Mouse (Mus musculus): ENCODE measurements at regions not wholly inside any gene's neighbourhood (a gene's known extent, or its start where the extent isn't known, plus 50 kb on each side); places are given as distances from the start of the nearest gene placed in this dataset.

- no peak for DNase-seq
Observed at GRCm38 (mm10) chr3:100773237-100773636, 52.0 kb upstream of the Vtcn1 start.

GRCm38 (mm10) chr3:100771363-100771762, 53.9 kb upstream of the Vtcn1 start:
- DNase-seq: no peak

GRCm38 (mm10) chr3:100770841-100771240, 54.4 kb upstream of the Vtcn1 start:
- DNase-seq: no peak

- no peak for DNase-seq
Observed at GRCm38 (mm10) chr3:100769146-100769545, 56.1 kb upstream of the Vtcn1 start.

GRCm38 (mm10) chr3:100768170-100768624, 57.1 kb upstream of the Vtcn1 start:
- DNase-seq: no peak

GRCm38 (mm10) chr3:100765323-100765722, 59.9 kb upstream of the Vtcn1 start:
- no peak for DNase-seq

GRCm38 (mm10) chr3:100762895-100763294, 62.4 kb upstream of the Vtcn1 start:
- DNase-seq: no peak

GRCm38 (mm10) chr3:100759091-100759941, 65.9 kb upstream of the Vtcn1 start:
- DNase-seq: no peak

GRCm38 (mm10) chr3:100754677-100755076, 69.4 kb upstream of the Man1a2 start:
- DNase-seq: no peak

GRCm38 (mm10) chr3:100751211-100751610, 65.9 kb upstream of the Man1a2 start:
- DNase-seq: peak; percentile 68

- peak; percentile 5 for DNase-seq
Observed at GRCm38 (mm10) chr3:100748727-100749126, 63.4 kb upstream of the Man1a2 start.

GRCm38 (mm10) chr3:100748309-100748691, 63.0 kb upstream of the Man1a2 start:
- DNase-seq: no peak

- DNase-seq: no peak
Observed at GRCm38 (mm10) chr3:100747421-100748308, 62.4 kb upstream of the Man1a2 start.

GRCm38 (mm10) chr3:100737660-100738059, 52.4 kb upstream of the Man1a2 start:
- no peak for DNase-seq

- DNase-seq: peak; percentile 53
Observed at GRCm38 (mm10) chr3:100736539-100736938, 51.2 kb upstream of the Man1a2 start.

Measured in layer of hippocampus, adult 9-11 months (tissue).